Mouse (Mus musculus) left cerebral cortex, adult 9 months (tissue): ENCODE data around the gene Clca4a.
"Not testable (repeated sequence)": the region's sequence is repeated elsewhere in the genome, so short reads cannot be mapped to it uniquely, and the experiment has no call there.

Source experiments
- DNase-seq, 2 experiments: peaks; one replicate each; pipeline ENCODE4 v3.0.0; 2022; ENCODE audit warnings: low spot score in 2 of 2

The Clca4a gene

GRCm38 (mm10) chr3:144974945-144975344, at the start of gene Clca4a:
TSS of gene Clca4a (minus strand) at chr3:144975045.
- no peak for DNase-seq

- no peak for DNase-seq
Observed at GRCm38 (mm10) chr3:145017807-145018206, 43.0 kb upstream of the Clca4a start.

- DNase-seq = no peak
Observed at GRCm38 (mm10) chr3:145004422-145004821, 29.6 kb upstream of the Clca4a start.

- no peak for DNase-seq
Observed at GRCm38 (mm10) chr3:145000912-145001311, 26.1 kb upstream of the Clca4a start.

GRCm38 (mm10) chr3:144993055-144993454, 18.2 kb upstream of the Clca4a start:
- DNase-seq = no peak

- no peak for DNase-seq
Observed at GRCm38 (mm10) chr3:144992618-144993017, 17.8 kb upstream of the Clca4a start.

- DNase-seq = no peak
Observed at GRCm38 (mm10) chr3:144985890-144986289, 11.0 kb upstream of the Clca4a start.

- DNase-seq = no peak
Observed at GRCm38 (mm10) chr3:144980551-144980950, 5.7 kb upstream of the Clca4a start.

- no peak for DNase-seq
Observed at GRCm38 (mm10) chr3:144977631-144978030, 2.8 kb upstream of the Clca4a start.

- no peak for DNase-seq
Observed at GRCm38 (mm10) chr3:144976091-144976490, 1.2 kb upstream of the Clca4a start.

GRCm38 (mm10) chr3:144971553-144972270, 3.1 kb downstream of the Clca4a start:
- DNase-seq = no peak

GRCm38 (mm10) chr3:144969755-144970154, 5.1 kb downstream of the Clca4a start:
- no peak for DNase-seq

GRCm38 (mm10) chr3:144966074-144966473, 8.8 kb downstream of the Clca4a start:
- DNase-seq = no peak

GRCm38 (mm10) chr3:144950829-144951228, 24.0 kb downstream of the Clca4a start:
- DNase-seq = no peak

GRCm38 (mm10) chr3:144947376-144947775, 27.5 kb downstream of the Clca4a start:
- not testable (repeated sequence) for DNase-seq

GRCm38 (mm10) chr3:144933625-144934024, 41.2 kb downstream of the Clca4a start:
- not testable (repeated sequence) for DNase-seq

GRCm38 (mm10) chr3:144933011-144933491, 41.8 kb downstream of the Clca4a start:
- no peak for DNase-seq

- no peak for DNase-seq
Observed at GRCm38 (mm10) chr3:144932335-144932734, 42.5 kb downstream of the Clca4a start, which contains the start of gene Clca4b. TSS of gene Clca4b (minus strand) at chr3:144932529.

- no peak for DNase-seq
Observed at GRCm38 (mm10) chr3:144914014-144914413, 60.8 kb downstream of the Clca4a start.
